Mouse (Mus musculus): Measurements from ENCODE around the gene G530012D18Rik. TPM values are rescaled to one million over a fixed set of nuclear protein-coding genes. Genes with fewer than 3 reads are reported as not detected.

The G530012D18Rik gene
- polyA plus RNA-seq, 1 experiment from 2014 or later: 0.30 TPM

Other genes with a start within 250 kb of the G530012D18Rik start
- 1.9 and 2.0 TPM in 2 replicates for gene Sp110, start 23.1 kb downstream of the G530012D18Rik start, polyA plus RNA-seq (2015; fragmentation: Nextera tagmentation; extraction: Ambion mirVana)
- gene Sp140, start 24.7 kb downstream of the G530012D18Rik start, polyA plus RNA-seq (2015; fragmentation: Nextera tagmentation; extraction: Ambion mirVana): 1.1 and 1.8 TPM in 2 replicates
- gene Sp100, start 74.3 kb downstream of the G530012D18Rik start, polyA plus RNA-seq (2015; fragmentation: Nextera tagmentation; extraction: Ambion mirVana): 3.0 TPM in 2 replicates
- 0.50 and 0.72 TPM in 2 replicates for gene A630001G21Rik, start 203.0 kb downstream of the G530012D18Rik start, polyA plus RNA-seq (2015; fragmentation: Nextera tagmentation; extraction: Ambion mirVana)
- gene Cab39, start 217.8 kb downstream of the G530012D18Rik start, polyA plus RNA-seq (2015; fragmentation: Nextera tagmentation; extraction: Ambion mirVana): 29.0 and 33.3 TPM in 2 replicates

Measured in stomach, postnatal 0 days (tissue).